Mouse (Mus musculus): ENCODE data around the gene A930004D18Rik.

- no peak for TF ChIP-seq CTCF (IDR thresholded peaks at IDR 0.05; ENCODE audit: low read depth, low read length)
- no peak for TF ChIP-seq POLR2A (IDR thresholded peaks at IDR 0.05; ENCODE audit: extremely low read depth, insufficient read depth, low read length)
Observed at GRCm38 (mm10) chr2:18032538-18032895, 5.0 kb downstream of the A930004D18Rik start.

Measured in liver, adult 2 months (tissue).